Mouse (Mus musculus) macrophage (primary cell): ENCODE data around the gene Sash3. TPM values are rescaled to one million over a fixed set of nuclear protein-coding genes. Genes with fewer than 3 reads are reported as not detected.
A peak's percentile ranks its signal among the peaks of the same experiment; 100 is the strongest.

Source experiments
- H3K27ac ChIP-seq: fragments of 350-480 bp; formaldehyde crosslinking; 2 replicates; pipeline ENCODE4 v1.9.0; 2021
- H3K36me3 ChIP-seq: fragments of 350-480 bp; formaldehyde crosslinking; 2 replicates; pipeline ENCODE4 v1.9.0; 2021; ENCODE audit errors: inconsistent target
- H3K4me3 ChIP-seq: fragments of 350-480 bp; formaldehyde crosslinking; 2 replicates; pipeline ENCODE4 v1.9.0; 2021; ENCODE audit errors: inconsistent target
- H3K79me2 ChIP-seq: fragments of 350-480 bp; formaldehyde crosslinking; 2 replicates; pipeline ENCODE4 v1.9.0; 2021; ENCODE audit errors: inconsistent target
- WGBS: methylation state at CpG from one replicate; pipeline ENCODE4 v1.1.7; 2026; ENCODE audit warnings: inconsistent platforms; ENCODE audit not compliant: missing documents; 5-methylcytosine and 5-hydroxymethylcytosine counted together
- polyA plus RNA-seq: library from polyadenylated mRNA; stranded (reverse); fragments of 250-400 nt; gene quantifications from 3 replicates; pipeline ENCODE4 v1.2.4, GENCODE M21; 2018; ENCODE audit warnings: inconsistent platforms

Gene Sash3
- polyA plus RNA-seq, 1 experiment from 2014 or later: 69.0 TPM

DNA sequence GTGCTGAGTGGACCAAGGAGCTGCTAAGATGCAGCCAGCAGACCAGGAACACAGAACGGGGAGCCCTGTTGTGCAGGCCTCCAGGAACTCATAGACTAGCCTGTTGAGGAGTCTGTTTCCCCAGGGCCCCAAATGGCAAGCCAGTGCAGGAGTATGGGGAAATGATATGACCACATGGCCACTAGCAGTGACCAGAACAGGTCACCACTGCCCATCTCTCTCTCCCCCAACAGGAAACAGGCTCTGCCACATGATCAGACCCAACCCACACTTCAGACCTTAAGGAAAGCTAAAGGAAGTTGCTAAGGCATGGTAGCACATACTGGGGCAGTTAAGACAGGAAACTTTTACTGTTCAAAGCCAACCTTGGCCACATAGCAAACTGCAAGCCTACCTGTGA lies 17.1 kb upstream of the Sash3 start:
- Histone ChIP-seq H3K4me3 (no peak overlapping the region), H3K27ac (no peak overlapping the region), H3K79me2 (no peaks in the 10 kb centered on the region), H3K36me3 (no peaks in the 10 kb centered on the region)
- WGBS: 50% methylated on average over 1 of the region's 1 CpGs

DNA sequence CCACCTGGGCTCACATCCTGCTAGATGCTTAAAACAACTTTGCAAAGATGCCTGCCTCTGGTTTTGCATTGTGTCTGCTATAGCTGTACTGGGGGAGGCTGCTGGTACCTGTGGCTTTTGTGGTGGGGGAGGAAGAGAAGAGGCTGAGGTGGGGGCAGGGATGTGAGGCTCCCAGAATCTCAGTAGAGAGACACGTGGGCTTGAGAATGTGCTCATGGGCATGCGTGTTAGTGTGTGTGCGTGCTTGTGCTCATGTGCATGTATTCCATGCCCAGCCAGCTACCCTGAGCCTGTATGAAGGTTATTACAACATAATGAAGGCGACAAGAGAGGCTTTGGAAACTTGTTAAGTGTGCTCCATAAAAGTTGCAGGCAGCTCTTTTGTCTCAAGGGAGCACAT lies 9.3 kb upstream of the Sash3 start:
- Histone ChIP-seq H3K27ac (no peak overlapping the region), H3K4me3 (no peak overlapping the region), H3K36me3 (no peaks in the 10 kb centered on the region), H3K79me2 (no peaks in the 10 kb centered on the region)
- WGBS: 74% methylated on average over 4 of the region's 4 CpGs

DNA sequence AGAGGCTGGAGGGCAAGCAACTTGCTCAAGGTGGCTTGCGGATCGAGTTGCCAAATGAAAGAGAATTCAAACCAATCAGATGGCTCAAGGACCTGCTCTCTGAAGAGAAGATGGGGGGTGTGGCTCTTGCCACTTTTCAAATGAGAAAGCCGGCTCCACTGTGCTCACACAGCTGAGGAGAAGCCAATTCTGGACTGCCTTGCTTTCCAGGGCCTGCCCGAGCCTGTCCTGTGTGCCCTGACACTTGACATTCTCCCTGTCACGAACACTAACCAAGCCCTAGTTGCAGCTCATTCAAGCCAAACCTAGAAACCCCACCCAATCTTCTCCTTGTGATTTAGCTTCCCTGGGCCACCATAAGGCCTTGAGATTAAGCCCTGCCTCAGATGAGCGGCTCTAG lies 8.2 kb upstream of the Sash3 start:
- H3K36me3 ChIP-seq: no peaks in the 10 kb centered on the region
- H3K4me3 ChIP-seq: no peak overlapping the region
- H3K27ac ChIP-seq: peak overlapping the region; percentile 65; the same call in 1 of the 2 replicates
- H3K79me2 ChIP-seq: no peaks in the 10 kb centered on the region
- WGBS: 83% methylated on average over 6 of the region's 6 CpGs

DNA sequence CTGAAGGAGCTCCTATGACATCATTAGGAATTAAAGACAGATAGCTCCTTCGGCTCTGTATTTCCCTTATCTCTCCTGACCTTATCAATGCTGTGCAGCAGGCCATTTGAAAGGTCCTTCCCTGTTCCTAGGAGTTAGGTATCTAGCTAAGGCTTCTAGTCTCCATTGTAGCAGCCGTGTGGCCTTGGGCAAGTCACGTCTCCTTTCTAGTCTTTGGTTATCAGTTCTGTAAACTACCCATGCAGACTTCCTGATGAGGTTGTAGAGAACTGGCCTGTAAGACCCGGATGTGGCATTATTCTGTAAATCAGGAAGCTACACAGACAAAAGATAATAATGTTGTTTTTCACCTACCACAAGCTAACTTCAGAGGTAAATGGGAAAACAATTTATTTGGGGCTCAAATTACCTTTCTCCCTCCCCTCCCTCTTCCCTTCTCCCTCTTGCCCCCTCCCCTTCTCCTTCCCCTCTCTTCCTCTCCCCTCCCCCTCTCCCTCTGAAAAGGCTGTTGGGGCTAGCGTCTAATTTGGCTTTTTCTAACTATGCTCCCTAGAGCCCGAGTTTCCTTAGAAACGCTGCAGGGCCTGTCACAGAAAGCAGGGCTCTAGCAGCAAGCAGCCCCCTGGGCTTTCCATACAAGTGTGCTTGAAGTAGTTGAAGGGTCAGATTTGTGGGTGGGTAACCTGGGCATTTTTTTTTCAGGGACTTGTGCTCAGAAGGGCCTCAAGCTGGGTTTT lies 7.5 kb upstream of the Sash3 start:
- H3K79me2 ChIP-seq: no peaks in the 10 kb centered on the region

GRCm38 (mm10) chrX:48139368-48140285 lies 6.6 kb upstream of the Sash3 start:
- Histone ChIP-seq H3K27ac (peak overlapping the region; percentile 65), H3K36me3 (no peaks in the 10 kb centered on the region), H3K79me2 (no peaks in the 10 kb centered on the region), H3K4me3 (no peak overlapping the region)
- WGBS: 62% methylated on average over 14 of the region's 14 CpGs

More for the DNA sequence above, 7.5 kb upstream of the Sash3 start:
- Histone ChIP-seq H3K27ac (peak overlapping the region; percentile 65), H3K4me3 (no peak overlapping the region; the same call in 1 of the 2 replicates), H3K36me3 (no peaks in the 10 kb centered on the region)
- WGBS: 35% methylated on average over 6 of the region's 7 CpGs

DNA sequence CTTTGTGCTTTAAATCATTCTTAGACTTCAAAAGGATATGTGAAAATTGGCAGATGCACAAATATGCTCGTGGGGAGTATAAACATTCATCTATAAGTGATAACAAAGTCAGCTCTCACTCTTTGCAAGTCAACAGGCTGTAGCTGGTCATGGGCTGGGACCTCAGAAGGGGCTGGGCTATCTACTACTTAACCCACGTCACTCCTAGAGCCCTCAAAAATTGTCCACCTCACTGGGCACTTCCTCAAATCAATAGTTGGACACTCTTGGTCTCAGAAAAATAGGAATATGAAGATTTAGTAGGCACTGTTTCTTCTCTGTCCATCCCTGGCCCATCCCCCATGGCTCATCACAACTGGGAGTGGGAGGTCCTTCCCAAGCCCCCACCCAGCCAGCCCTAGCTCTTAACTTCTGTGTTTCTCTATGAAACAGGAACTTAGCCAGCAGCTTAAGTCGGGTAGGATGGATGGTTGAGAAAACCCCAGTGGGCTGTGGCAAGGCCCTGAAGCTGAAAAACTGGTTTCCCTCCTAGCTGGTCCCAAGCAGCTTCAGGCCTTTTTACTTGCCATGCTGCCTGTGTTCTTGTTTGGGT lies 5.9 kb upstream of the Sash3 start:
- no peaks in the 10 kb centered on the region for H3K79me2 ChIP-seq
- no peak overlapping the region for H3K4me3 ChIP-seq
- WGBS: 23% methylated on average over 3 of the region's 3 CpGs
- no peaks in the 10 kb centered on the region for H3K36me3 ChIP-seq
- H3K27ac ChIP-seq: peak overlapping the region; percentile 65

DNA sequence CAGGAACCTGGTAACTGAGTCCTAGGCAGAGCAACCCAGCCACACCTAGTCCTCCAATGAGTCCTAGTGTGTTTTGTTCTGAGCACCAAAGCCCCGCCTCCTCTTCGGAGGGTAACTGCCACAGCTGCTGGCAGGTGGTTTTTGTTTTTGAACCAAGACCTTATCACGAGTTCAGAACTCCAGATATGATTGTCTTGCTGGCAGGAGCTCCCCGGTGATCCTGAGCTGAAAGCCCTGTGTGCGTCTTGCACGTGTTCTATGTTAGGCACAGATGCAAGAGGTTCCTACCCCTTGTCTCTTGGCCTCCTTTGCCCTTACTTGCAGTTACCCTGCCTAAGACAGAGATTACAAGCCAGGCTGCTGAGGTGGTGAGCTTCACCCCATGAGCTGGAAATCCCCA lies 4.8 kb upstream of the Sash3 start:
- no peak overlapping the region for H3K4me3 ChIP-seq
- H3K27ac ChIP-seq: peak overlapping the region; percentile 65; the same call in 1 of the 2 replicates
- WGBS: 58% methylated on average over 6 of the region's 6 CpGs

GRCm38 (mm10) chrX:48143415-48144335 lies 2.6 kb upstream of the Sash3 start:
- H3K27ac ChIP-seq: peak overlapping the region; percentile 79
- H3K4me3 ChIP-seq: no peak overlapping the region; the same call in 1 of the 2 replicates
- WGBS: 29% methylated on average over 21 of the region's 26 CpGs
- peaks cover 24% of the 10 kb centered on the region for H3K79me2 ChIP-seq
- no peaks in the 10 kb centered on the region for H3K36me3 ChIP-seq

More for the DNA sequence above, 4.8 kb upstream of the Sash3 start:
- H3K36me3 ChIP-seq: no peaks in the 10 kb centered on the region
- H3K79me2 ChIP-seq: peaks cover 2% of the 10 kb centered on the region

GRCm38 (mm10) chrX:48147226-48147625 lies 990 bp downstream of the Sash3 start:
- WGBS: 22% methylated on average over 1 of the region's 2 CpGs
- Histone ChIP-seq H3K27ac (peak overlapping the region; percentile 88), H3K4me3 (peak overlapping the region; percentile 60), H3K79me2 (peaks cover 59% of the 10 kb centered on the region), H3K36me3 (no peaks in the 10 kb centered on the region)

DNA sequence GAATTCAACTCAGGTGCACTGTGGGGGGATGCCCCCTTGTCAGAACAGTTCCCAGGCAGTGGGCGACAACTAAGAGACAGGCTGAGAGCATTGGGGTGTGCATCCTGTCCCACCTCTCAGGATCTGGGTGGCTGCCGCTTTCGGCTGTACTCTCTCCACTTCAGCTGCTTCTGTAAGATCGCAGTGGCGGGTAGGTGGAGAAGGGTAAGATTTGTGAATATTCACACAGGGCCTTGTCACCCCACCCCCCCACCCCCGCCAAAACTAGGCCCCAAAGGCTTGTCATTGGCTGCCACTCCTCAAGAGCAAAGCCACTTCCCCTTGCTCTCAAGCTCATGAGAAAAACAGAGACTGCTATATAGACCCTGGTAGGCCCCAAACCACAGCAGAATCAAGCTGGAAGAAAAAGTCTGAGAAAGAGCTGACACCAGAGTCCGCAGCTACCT lies 1.5 kb downstream of the Sash3 start:
- Histone ChIP-seq H3K27ac (peak overlapping the region; percentile 88), H3K79me2 (peaks cover 65% of the 10 kb centered on the region), H3K4me3 (peak overlapping the region; percentile 60), H3K36me3 (no peaks in the 10 kb centered on the region)
- WGBS: 30% methylated on average over 7 of the region's 7 CpGs

DNA sequence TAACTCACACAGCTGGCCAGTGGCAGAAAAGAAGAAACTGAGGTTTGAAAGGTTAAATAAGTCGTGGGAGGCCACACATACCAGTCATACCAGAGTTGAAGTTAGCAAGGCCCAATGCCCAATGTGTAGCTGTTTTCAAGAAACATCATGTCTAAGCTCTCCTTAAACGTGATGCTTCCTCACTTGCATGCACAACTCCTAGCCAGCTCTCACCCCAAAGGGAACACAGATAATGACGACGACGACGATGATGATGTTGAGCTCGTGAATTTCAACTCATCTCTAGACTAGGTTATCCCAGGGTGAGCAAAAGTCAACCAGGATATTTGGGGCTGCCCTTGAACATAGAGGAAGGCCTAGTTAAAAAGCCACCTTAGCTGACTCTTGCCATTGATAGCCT lies 5.9 kb downstream of the Sash3 start:
- Histone ChIP-seq H3K4me3 (no peak overlapping the region), H3K79me2 (peaks cover 76% of the 10 kb centered on the region), H3K27ac (no peak overlapping the region), H3K36me3 (0 out of 2 replicates have a peak, but pooled peaks cover 5% of the 10 kb centered on the region)
- WGBS: 69% methylated on average over 7 of the region's 7 CpGs

- Histone ChIP-seq H3K36me3 (0 out of 2 replicates have a peak, but pooled peaks cover 7% of the 10 kb centered on the region), H3K79me2 (peaks cover 63% of the 10 kb centered on the region), H3K27ac (no peak overlapping the region), H3K4me3 (no peak overlapping the region)
- 33% methylated on average over 2 of the region's 2 CpGs for WGBS
These were observed 7.2 kb downstream of the Sash3 start for GRCm38 (mm10) chrX:48153414-48153813.

DNA sequence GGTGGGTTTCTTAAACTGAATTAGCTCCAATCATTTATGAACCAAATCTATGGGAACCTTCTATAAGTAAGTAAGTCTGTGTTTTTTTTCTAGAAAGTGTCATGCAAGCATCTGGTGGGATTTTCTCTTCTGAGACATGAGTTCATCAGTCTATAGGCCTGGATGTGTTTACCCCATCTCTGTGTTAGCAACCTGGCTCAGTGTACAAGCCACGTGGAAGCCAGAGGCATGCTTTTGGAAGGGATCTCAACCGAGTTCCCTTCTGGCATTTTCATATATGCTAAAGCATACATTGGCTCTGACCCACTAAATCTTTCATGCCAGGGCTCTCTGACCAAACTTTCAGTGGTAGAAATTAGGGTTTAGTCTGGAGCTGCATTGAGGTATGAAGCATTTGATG lies 7.7 kb downstream of the Sash3 start:
- Histone ChIP-seq H3K27ac (no peak overlapping the region), H3K36me3 (0 out of 2 replicates have a peak, but pooled peaks cover 10% of the 10 kb centered on the region), H3K79me2 (peaks cover 57% of the 10 kb centered on the region), H3K4me3 (no peak overlapping the region)
- WGBS: 56% methylated on average over 2 of the region's 2 CpGs
